Mouse (Mus musculus) myocyte (in vitro differentiated cells): Measurements from ENCODE around the gene Kdm1b.

Experiments used
- CEBPB ChIP-seq: IDR thresholded peaks from 2 replicates; pipeline ENCODE4 v1.6.1; 2011; ENCODE audit warnings: mild to moderate bottlenecking, moderate library complexity; ENCODE audit not compliant: poor library complexity, insufficient read depth, severe bottlenecking
- E2F4 ChIP-seq: IDR thresholded peaks from one replicate; pipeline ENCODE4 v1.6.1; 2011; ENCODE audit warnings: mild to moderate bottlenecking, control low read depth, moderate library complexity; ENCODE audit not compliant: insufficient read depth
- MAX ChIP-seq: IDR thresholded peaks from one replicate; pipeline ENCODE4 v1.6.1; 2011; ENCODE audit warnings: low read depth, mild to moderate bottlenecking, control low read depth
- MYOD1 ChIP-seq, 3 experiments: IDR thresholded peaks; one replicate each; pipeline ENCODE4 v1.6.1; 2011; ENCODE audit warnings: control low read depth in 2 of 3, low read depth in 2 of 3, mild to moderate bottlenecking in 2 of 3, moderate library complexity in 1 of 3; ENCODE audit not compliant: insufficient read length in 2 of 3, control insufficient read depth in 1 of 3
- MYOG ChIP-seq, 3 experiments: IDR thresholded peaks; one replicate each; pipeline ENCODE4 v1.6.1; 2011; ENCODE audit warnings: control low read depth in 2 of 3, low read depth in 2 of 3, mild to moderate bottlenecking in 2 of 3; ENCODE audit not compliant: insufficient read length in 2 of 3, control insufficient read depth in 1 of 3, insufficient read depth in 1 of 3
- POLR2A ChIP-seq: IDR thresholded peaks from one replicate; pipeline ENCODE4 v1.6.1; 2011; ENCODE audit warnings: low read depth, mild to moderate bottlenecking, control low read depth, moderate library complexity; ENCODE audit not compliant: insufficient read length
- POLR2AphosphoS2 ChIP-seq: IDR thresholded peaks from one replicate; pipeline ENCODE4 v1.6.1; 2011; ENCODE audit warnings: low read depth, control low read depth; ENCODE audit not compliant: insufficient read length
- REST ChIP-seq: IDR thresholded peaks from one replicate; pipeline ENCODE4 v1.6.1; 2011; ENCODE audit warnings: mild to moderate bottlenecking, control low read depth, moderate library complexity; ENCODE audit not compliant: insufficient read depth, insufficient read length
- SRF ChIP-seq: IDR thresholded peaks from one replicate; pipeline ENCODE4 v1.6.1; 2011; ENCODE audit warnings: low read depth; ENCODE audit not compliant: control insufficient read depth, insufficient read length
- TCF12 ChIP-seq: IDR thresholded peaks from one replicate; pipeline ENCODE4 v1.6.1; 2011; ENCODE audit warnings: mild to moderate bottlenecking, control low read depth; ENCODE audit not compliant: poor library complexity, insufficient read depth, severe bottlenecking
- TCF3 ChIP-seq: IDR thresholded peaks from one replicate; pipeline ENCODE4 v1.6.1; 2011; ENCODE audit warnings: low read depth, control low read depth; ENCODE audit not compliant: insufficient read length
- USF1 ChIP-seq: IDR thresholded peaks from one replicate; pipeline ENCODE4 v1.6.1; 2011; ENCODE audit warnings: low read depth, mild to moderate bottlenecking, control low read depth, moderate library complexity

DNA sequence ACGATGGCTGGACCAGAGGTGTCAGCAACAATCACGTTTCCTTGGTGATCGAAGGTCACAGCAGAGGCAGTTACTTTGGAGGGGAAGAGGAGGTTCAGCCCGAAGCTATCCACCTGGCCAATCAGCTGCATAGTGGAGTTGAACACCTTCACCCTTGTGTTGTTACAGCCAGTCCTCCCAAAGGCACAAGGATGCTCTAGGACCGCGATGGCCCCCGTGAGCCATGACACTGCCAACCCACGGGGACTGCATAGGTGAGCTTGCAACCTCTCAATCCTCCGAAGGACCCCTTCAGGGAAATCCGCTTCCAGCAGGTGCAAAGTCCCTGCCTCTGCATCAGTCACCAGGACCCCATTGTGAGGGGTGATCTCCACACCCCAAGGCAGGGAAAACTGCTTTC is 29.6 kb upstream of the Kdm1b start:
- TF ChIP-seq USF1 (no peak), POLR2A (no peak), TCF12 (no peak), SRF (no peak), TCF3 (no peak), REST (no peak), MAX (no peak), E2F4 (no peak), POLR2AphosphoS2 (no peak), MYOG (IDR thresholded peaks at IDR 0.05; ENCODE audit: control insufficient read depth in 1 of 3, insufficient read depth in 1 of 3, insufficient read length in 2 of 3, low read depth in 2 of 3) (no peak), MYOD1 (IDR thresholded peaks at IDR 0.05; ENCODE audit: control insufficient read depth in 1 of 3, insufficient read length in 2 of 3, low read depth in 2 of 3) (no peak), CEBPB (no peak)
